Mouse (Mus musculus): ENCODE results near the gene Cyp4f39. TPM values are rescaled to one million over a fixed set of nuclear protein-coding genes. Genes with fewer than 3 reads are reported as not detected.
"Not testable (repeated sequence)": the region's sequence is repeated elsewhere in the genome, so short reads cannot be mapped to it uniquely, and the experiment has no call there.

The Cyp4f39 gene
- polyA plus RNA-seq, 1 experiment = 1.1 TPM

DNA sequence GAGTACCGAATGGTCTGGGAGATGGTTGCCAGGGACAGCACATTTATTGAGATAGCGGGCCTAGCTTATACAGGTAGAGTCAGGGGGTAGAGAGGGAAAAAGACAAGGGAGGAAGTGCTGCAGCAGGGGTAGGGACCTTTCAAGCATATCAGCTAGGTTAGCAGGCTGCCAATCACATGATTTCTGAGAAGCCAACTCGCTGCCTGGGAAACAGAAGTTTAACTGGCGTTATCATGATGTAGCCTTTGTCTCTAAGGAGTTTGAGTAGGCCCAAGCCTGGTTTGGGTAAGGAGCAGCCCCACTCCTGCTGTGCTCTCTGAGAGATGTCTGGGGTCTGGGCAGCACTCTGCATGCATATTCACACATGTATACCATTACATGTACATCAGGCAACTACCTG is 69.9 kb downstream of the Cyp4f39 start:
- Histone ChIP-seq H3K27me3 (ENCODE audit: control insufficient read depth, insufficient read depth, low read length) (no peaks in the 10 kb centered on the region), H3K27ac (ENCODE audit: control insufficient read depth, insufficient read depth, low read length) (no peak overlapping the region), H3K4me1 (replicated peaks; ENCODE audit: control insufficient read depth, insufficient read depth, low read length) (peaks cover 16% of the 10 kb centered on the region), H3K36me3 (ENCODE audit: control insufficient read depth, insufficient read depth, low read length) (no peaks in the 10 kb centered on the region), H3K4me3 (ENCODE audit: control insufficient read depth, insufficient read depth, low read length) (no peak overlapping the region)
- TF ChIP-seq CTCF (IDR thresholded peaks at IDR 0.05; ENCODE audit: borderline replicate concordance, control insufficient read depth, extremely low read depth, insufficient read depth, low read length, poor library complexity) (no peak), POLR2A (IDR thresholded peaks at IDR 0.05; ENCODE audit: control insufficient read depth, extremely low read depth, insufficient read depth, low read length, poor library complexity) (no peak)
- DNase-seq = no peak
- WGBS = 83% methylated on average over 4 of the region's 4 CpGs

DNA sequence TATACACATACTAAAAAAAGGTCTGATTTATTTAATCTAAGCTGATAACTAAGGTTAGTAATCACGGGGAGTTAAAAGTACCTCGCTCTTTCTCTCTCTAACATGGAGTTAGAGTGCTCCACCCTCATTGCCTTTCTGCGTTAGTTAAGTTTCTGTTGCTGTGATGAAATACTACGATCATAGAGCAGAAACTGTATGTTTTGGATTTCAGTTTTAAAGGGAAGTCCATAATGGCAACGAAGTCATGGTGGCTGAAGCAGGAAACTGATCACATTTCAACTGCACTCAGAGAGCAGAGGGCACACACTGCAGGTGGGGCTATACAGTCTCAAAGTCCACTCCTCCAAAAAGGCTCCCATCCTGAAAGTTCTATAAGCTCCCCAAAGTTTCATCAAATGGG is 70.3 kb downstream of the Cyp4f39 start:
- 83% methylated on average over 5 of the region's 5 CpGs for WGBS
- no peak for DNase-seq
- Histone ChIP-seq H3K4me1 (replicated peaks; ENCODE audit: control insufficient read depth, insufficient read depth, low read length) (peaks cover 17% of the 10 kb centered on the region), H3K27me3 (ENCODE audit: control insufficient read depth, insufficient read depth, low read length) (no peaks in the 10 kb centered on the region), H3K4me3 (ENCODE audit: control insufficient read depth, insufficient read depth, low read length) (no peak overlapping the region), H3K36me3 (ENCODE audit: control insufficient read depth, insufficient read depth, low read length) (no peaks in the 10 kb centered on the region), H3K27ac (ENCODE audit: control insufficient read depth, insufficient read depth, low read length) (no peak overlapping the region)
- no peak for TF ChIP-seq CTCF (IDR thresholded peaks at IDR 0.05; ENCODE audit: borderline replicate concordance, control insufficient read depth, extremely low read depth, insufficient read depth, low read length, poor library complexity)
- TF ChIP-seq POLR2A (IDR thresholded peaks at IDR 0.05; ENCODE audit: control insufficient read depth, extremely low read depth, insufficient read depth, low read length, poor library complexity) = no peak

DNA sequence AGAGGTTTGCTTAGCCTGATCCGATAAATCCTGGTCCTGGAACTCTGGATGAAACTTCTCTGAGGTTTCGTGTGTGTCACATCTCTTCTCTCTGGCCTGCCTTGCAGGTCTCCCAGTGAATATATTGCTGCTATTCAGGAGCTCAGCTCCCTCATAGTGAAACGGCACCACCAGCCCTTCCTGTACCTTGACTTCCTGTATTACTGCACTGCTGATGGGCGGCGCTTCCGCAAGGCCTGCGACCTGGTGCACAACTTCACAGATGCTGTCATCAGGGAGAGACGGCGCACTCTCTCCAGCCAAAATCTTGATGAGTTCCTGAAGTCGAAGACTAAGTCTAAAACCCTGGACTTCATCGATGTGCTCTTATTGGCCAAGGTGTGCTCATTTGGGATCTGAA is 71.4 kb downstream of the Cyp4f39 start:
- Histone ChIP-seq H3K27ac (ENCODE audit: control insufficient read depth, insufficient read depth, low read length) (no peak overlapping the region), H3K36me3 (ENCODE audit: control insufficient read depth, insufficient read depth, low read length) (no peaks in the 10 kb centered on the region), H3K4me3 (ENCODE audit: control insufficient read depth, insufficient read depth, low read length) (peak overlapping the region; percentile 66), H3K4me1 (replicated peaks; ENCODE audit: control insufficient read depth, insufficient read depth, low read length) (peaks cover 26% of the 10 kb centered on the region), H3K27me3 (ENCODE audit: control insufficient read depth, insufficient read depth, low read length) (no peaks in the 10 kb centered on the region)
- WGBS = 32% methylated on average over 11 of the region's 11 CpGs
- DNase-seq = no peak
- no peak for TF ChIP-seq POLR2A (IDR thresholded peaks at IDR 0.05; ENCODE audit: control insufficient read depth, extremely low read depth, insufficient read depth, low read length, poor library complexity)
- TF ChIP-seq CTCF (IDR thresholded peaks at IDR 0.05; ENCODE audit: borderline replicate concordance, control insufficient read depth, extremely low read depth, insufficient read depth, low read length, poor library complexity) = no peak

DNA sequence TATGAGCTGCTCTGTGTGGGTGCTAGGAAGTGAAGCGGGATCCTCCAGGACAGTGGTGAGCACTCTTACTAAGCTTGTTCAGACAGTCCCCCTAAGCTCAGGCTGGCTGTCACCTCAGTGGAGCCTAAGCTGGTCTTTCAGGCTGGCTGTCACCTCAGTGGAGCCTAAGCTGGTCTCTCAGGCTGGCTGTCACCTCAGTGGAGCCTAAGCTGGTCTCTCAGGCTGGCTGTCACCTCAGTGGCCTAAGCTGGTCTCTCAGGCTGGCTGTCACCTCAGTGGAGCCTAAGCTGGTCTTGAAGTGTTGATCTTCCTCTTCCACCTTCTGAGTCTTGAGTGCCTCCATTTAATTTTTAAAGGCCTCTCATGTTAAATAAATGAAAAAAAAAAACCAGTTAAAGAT is 73.8 kb downstream of the Cyp4f39 start:
- DNase-seq; H3K36me3 ChIP-seq (ENCODE audit: control insufficient read depth, insufficient read depth, low read length); H3K27ac ChIP-seq (ENCODE audit: control insufficient read depth, insufficient read depth, low read length); H3K4me3 ChIP-seq (ENCODE audit: control insufficient read depth, insufficient read depth, low read length); H3K27me3 ChIP-seq (ENCODE audit: control insufficient read depth, insufficient read depth, low read length): not testable (repeated sequence)
- H3K4me1 ChIP-seq (replicated peaks; ENCODE audit: control insufficient read depth, insufficient read depth, low read length) = peaks cover 32% of the 10 kb centered on the region
- WGBS = 97% methylated on average over 1 of the region's 1 CpGs

DNA sequence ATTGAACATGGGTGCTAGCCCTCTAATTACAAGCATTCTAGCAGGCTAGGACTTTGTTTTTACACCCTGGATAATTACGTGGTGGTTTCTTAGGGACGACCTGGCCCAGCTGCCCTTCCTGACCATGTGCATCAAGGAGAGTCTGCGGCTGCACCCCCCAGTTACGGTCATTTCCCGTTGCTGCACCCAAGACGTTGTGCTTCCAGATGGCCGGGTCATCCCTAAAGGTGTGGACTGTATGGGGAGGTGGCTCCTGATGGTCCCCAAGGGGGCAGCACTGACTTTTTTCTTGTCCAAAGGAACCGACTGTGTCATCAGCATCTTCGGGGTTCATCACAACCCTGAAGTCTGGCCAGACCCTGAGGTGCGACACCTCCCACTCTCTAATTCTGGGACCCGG is 75.2 kb downstream of the Cyp4f39 start:
- Histone ChIP-seq H3K27ac (ENCODE audit: control insufficient read depth, insufficient read depth, low read length) (no peak overlapping the region), H3K27me3 (ENCODE audit: control insufficient read depth, insufficient read depth, low read length) (no peaks in the 10 kb centered on the region), H3K4me1 (replicated peaks; ENCODE audit: control insufficient read depth, insufficient read depth, low read length) (peaks cover 28% of the 10 kb centered on the region), H3K36me3 (ENCODE audit: control insufficient read depth, insufficient read depth, low read length) (no peaks in the 10 kb centered on the region), H3K4me3 (ENCODE audit: control insufficient read depth, insufficient read depth, low read length) (no peak overlapping the region)
- DNase-seq = no peak
- WGBS = 91% methylated on average over 11 of the region's 11 CpGs
- TF ChIP-seq CTCF (IDR thresholded peaks at IDR 0.05; ENCODE audit: borderline replicate concordance, control insufficient read depth, extremely low read depth, insufficient read depth, low read length, poor library complexity) (no peak), POLR2A (IDR thresholded peaks at IDR 0.05; ENCODE audit: control insufficient read depth, extremely low read depth, insufficient read depth, low read length, poor library complexity) (no peak)

DNA sequence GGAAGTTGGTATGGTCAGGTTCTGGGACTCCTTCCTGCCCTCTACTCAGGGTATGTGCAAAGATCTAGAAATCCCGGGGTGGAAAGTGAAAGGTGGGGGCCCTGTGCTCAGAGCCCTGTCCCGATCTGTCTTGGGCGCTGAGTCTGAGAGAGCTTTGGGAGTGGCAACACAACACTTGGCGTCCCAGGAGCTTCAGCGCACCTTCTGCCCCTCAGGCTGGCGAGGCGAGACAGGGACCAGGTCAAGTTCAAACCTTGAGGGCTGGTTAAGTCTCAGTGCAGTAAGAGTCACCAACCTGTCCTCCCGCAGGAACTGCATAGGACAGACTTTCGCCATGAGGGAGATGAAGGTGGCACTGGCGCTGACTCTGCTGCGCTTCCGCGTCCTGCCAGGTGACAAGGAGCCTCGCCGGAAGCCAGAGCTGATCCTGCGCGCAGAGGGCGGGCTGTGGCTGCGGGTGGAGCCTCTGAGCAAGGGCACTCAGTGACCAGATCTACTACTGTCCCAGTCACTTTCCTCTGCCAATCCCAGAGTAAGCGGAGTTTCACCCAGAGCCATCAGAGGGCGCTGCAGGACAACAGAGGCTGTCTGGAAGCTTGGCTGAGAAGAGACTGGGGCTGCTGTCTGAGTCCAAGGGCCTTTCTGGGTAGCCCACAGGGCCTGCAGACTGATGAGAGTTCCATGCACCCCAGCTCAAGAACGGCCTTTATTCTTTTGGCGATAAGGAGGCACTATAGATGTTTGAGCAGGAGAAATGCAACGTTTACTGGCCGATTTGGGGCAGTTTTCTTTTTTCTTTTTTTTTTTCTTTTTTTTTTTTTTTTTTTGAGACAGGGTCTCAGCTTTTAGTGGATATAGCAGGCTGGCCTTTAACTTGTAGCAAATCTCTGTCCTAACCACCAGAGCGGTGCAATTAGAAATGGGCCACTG is 76.2 kb downstream of the Cyp4f39 start:
- peak overlapping the region; percentile 33 for H3K4me3 ChIP-seq (ENCODE audit: control insufficient read depth, insufficient read depth, low read length)
- TF ChIP-seq CTCF (IDR thresholded peaks at IDR 0.05; ENCODE audit: borderline replicate concordance, control insufficient read depth, extremely low read depth, insufficient read depth, low read length, poor library complexity) = peak; percentile 78; the same call in 1 of the 2 replicates
- TF ChIP-seq POLR2A (IDR thresholded peaks at IDR 0.05; ENCODE audit: control insufficient read depth, extremely low read depth, insufficient read depth, low read length, poor library complexity) = peak; percentile 47; the same call in 1 of the 2 replicates
- 17% methylated on average over 26 of the region's 26 CpGs for WGBS
- no peaks in the 10 kb centered on the region for H3K36me3 ChIP-seq (ENCODE audit: control insufficient read depth, insufficient read depth, low read length)
- peak overlapping the region; percentile 0; the same call in 1 of the 2 replicates for H3K27ac ChIP-seq (ENCODE audit: control insufficient read depth, insufficient read depth, low read length)
- peaks cover 23% of the 10 kb centered on the region for H3K4me1 ChIP-seq (replicated peaks; ENCODE audit: control insufficient read depth, insufficient read depth, low read length)
- no peaks in the 10 kb centered on the region for H3K27me3 ChIP-seq (ENCODE audit: control insufficient read depth, insufficient read depth, low read length)
- peak; percentile 91 for DNase-seq

DNA sequence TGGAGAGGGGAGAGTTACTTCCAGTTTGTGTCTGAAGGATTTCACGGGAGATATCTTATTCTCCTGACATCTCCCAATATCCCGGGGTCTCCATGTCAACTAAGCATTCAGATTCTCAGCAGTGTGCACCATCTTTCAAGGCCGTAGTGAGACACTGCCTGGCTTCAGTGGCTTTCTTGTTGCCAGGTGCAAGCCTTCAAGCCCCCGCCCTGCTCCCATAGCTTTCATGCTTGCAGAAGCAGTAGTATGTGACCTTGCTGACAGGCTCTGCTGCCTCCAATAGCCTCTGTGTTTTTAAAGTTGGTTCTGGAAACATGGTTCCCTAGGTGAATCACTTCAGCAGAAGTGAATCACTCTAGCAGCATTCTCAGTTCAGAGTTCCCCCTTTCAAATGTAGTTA is 79.8 kb downstream of the Cyp4f39 start:
- H3K27ac ChIP-seq (ENCODE audit: control insufficient read depth, insufficient read depth, low read length) = peak overlapping the region; percentile 75
- whole genome bisulfite sequencing = 55% methylated on average over 4 of the region's 4 CpGs
- peaks cover 44% of the 10 kb centered on the region for H3K4me1 ChIP-seq (replicated peaks; ENCODE audit: control insufficient read depth, insufficient read depth, low read length)
- not testable (repeated sequence) for H3K36me3 ChIP-seq (ENCODE audit: control insufficient read depth, insufficient read depth, low read length); H3K4me3 ChIP-seq (ENCODE audit: control insufficient read depth, insufficient read depth, low read length); H3K27me3 ChIP-seq (ENCODE audit: control insufficient read depth, insufficient read depth, low read length)
- peak; percentile 62 for DNase-seq
